Mouse (Mus musculus): ENCODE results near the gene Slirp.

The Slirp gene

DNA sequence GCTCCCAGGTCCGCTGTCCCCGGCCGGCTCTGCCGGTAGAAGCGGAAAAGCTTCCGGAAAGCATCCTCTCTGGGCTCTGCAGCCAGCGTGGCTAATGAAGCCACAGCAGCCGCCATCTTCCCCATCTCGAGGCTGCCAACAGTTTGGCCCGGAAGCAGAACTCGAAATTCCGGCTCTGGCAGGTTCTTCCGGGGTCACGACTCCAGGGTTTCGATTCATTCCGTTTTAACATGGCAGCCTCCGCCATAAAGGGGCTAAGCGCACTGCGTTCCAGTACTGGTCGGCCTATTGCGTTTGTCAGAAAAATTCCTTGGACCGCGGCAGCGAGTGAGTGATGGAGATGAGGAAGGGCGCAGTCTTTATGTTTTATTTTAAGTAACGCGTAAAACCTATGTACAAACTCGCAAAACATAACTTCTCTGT lies at the start of gene Slirp, which contains the start of gene Alkbh1:
Gene Slirp (plus strand): TSS at position 197 of the 423 bp plus-strand sequence.
Gene Alkbh1 (minus strand): TSS at position 318 of the 423 bp plus-strand sequence.
- peak; percentile 94 for DNase-seq (ENCODE audit: low read depth, low spot score)

DNA sequence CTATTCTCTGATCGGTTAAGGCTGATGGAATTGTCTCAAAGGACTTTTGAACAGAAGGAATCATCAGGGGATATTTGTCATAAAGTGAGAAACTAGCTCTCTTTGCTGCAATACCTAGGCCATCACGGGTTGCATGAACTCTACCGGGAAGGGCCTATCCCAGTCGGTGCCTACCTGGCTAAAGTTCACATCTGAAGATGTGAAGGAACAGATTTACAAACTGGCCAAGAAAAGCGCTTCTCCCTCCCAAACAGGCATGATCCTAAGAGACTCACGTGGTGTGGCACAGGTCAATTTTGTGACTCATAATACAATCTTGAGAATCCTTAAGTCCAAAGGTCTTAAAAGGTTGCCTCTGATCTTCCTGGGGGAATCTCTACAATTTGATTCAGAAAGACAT lies 49.4 kb upstream of the Slirp start:
- DNase-seq (ENCODE audit: low read depth, low spot score), result no peak

DNA sequence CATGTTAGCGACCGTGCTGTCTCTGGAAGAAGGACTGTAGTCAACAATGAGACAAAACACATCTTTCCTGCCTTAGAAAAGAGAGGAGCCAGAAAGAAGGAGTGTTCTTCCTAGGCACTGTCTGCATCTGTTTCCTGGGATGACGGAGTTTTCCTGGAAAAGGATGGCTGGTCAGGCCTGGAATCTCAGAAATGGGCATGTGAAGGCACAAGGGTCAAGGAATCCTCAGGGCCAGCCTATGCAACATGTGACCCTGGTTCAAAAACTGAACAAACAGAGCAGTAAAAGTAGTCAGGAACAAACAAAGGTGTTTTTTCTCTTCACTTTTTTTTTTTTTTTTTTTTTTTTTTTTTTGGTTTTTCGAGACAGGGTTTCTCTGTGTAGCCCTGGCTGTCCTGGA lies 46.6 kb upstream of the Slirp start:
- no peak for DNase-seq (ENCODE audit: low read depth, low spot score)

DNA sequence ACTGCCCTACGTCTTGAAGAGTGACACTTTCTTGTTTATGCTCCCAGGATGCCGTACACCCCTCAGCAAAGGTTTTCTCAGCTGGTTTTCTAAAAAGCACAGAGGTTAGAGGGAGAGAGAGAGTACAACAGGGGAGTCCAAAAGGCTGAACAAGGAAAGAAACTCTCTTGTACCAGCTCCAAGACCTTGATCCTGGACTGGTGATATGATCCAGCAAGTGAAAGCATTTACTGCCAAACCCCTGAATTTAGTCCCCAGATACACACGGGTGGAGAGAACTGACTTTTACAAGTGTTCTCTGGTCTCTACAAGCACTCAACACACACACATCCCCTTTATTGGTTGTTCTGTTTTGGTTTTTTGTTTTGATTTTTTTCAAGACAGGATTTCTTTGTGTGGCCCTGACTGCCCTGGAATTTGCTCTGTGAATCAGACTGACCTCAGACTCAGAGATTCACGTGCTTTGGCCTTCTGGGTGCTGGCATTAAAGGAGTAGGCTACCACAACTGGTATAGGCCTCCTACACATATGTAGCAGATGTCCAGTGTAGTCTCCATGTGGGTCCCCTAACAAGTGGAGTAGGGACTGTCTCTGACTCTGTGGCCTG lies 45.8 kb upstream of the Slirp start:
- DNase-seq (ENCODE audit: low read depth, low spot score), result no peak

DNA sequence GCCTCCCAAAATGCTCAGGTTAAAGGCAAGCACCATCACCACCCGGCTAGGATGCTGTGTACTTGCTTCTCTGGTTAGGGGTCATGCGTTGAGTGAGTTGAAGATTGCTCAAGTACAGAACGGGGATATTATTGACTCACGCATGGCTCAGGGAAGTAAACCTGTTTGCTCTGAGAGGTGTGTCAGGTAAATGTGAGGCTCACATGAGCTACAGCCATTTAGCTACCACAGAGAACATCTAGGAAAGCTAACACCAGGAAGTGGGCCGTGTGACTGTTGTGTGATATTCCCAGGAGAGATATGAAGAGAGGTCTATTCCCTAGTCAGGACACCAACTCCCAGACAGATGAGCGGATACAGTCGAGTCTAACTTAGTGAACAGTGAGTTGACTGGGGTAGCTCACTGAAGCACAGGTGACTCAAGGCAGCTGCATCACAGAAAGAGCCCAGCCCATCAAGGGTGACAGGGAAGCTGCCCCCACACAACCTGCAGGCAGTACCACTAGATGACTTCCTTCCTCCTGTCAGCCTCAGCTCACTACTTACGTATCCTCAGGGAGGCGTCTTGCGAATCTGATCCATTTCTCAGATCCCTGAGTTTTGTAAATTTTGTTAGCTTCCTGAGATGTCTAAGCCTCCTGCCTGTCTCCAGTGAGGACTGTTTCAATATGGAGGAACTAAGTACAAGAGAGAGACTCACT lies 44.4 kb upstream of the Slirp start:
- no peak for DNase-seq (ENCODE audit: low read depth, low spot score)

DNA sequence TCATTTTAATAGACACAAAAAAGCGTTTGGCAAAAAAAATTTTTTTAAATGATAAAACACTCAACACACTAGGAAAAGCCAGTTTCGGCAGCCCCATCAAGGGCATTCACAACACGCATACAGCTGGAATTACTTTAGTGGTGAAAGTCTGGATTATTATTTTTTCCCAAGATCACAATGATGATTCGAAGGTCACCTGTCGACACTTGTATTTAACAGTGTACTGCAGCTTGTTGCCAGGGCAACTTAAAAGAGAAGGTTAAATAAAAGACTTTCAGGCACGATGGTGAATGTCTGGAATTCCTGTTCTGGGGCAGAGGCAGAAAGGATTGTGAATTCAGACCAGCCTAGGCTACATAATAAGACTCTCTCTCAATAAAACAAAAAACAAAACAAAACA lies 41.8 kb upstream of the Slirp start:
- peak; percentile 60 for DNase-seq (ENCODE audit: low read depth, low spot score)

DNA sequence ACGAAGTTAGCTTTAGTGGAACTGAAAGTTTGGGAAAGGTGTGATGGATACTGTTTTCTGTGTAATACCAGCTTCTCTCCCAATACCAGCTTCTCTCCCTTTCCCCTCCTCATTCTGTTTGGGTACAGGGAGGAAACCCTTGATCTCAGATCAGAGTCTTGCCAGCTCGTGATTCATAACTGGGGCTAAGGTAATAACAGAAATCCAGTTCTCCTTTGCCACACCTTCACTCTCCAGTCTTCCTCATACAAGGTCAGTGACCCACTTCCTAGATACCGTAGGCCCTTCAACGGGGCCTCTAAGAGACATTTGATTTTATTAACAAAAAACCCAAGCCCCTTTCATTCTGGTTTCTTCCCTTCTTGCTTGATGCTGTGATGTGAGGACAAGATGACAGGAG lies 38.5 kb upstream of the Slirp start:
- no peak for DNase-seq (ENCODE audit: low read depth, low spot score)

DNA sequence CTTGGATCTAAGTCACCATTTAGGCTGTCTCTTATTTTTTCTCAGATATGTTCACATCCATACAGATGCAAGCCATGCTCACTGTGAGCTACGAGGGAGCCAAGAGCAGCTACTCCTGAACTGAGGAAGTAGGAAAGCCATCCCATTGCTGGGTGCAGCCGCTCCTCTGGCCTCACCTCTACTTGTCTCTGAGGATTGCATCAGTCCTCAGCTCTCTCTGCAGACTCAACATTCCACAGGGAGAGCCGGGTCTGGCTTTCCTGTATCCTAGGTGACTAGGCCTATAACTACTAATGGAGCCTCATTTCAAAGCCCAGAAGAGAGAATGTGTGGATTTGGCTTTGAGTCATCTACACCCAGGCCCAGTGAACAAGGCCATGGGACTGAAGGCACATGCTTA lies 38.0 kb upstream of the Slirp start:
- DNase-seq (ENCODE audit: low read depth, low spot score), result no peak

DNA sequence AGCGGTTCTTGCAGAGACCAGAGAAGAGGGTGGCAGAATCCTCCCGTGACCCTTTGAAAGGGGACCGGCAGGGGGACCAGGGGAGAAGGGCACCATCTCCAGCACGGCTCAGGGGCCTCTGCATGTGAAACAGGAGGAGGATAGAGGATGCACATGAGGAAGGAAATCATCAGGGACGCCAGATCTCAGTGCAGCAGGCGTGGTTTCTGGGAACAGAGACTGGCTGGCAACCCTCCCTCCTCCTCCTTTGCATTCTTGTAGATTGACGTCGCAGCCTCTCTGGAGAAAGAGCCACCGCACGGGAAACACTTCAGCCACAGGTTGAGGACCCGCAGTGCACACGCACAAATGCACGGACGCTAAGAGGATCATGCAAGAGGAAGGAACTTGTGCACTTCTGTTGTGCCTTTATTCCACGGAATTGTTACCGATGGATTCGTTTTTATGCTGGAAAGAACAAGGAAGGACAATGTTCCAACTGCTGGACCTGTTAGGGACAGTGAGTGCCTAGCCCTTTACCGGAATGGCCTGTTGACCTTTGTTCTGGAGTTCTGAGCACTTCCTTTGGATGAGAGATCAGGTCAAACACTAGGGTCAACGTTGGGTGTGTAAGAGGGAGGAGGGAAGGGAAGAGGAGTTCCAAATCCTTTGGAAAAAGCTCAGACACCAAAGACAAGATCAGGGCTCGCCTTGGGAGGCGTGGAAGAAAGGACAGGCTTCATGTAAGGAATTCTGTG lies 35.7 kb upstream of the Slirp start:
- no peak for DNase-seq (ENCODE audit: low read depth, low spot score)

DNA sequence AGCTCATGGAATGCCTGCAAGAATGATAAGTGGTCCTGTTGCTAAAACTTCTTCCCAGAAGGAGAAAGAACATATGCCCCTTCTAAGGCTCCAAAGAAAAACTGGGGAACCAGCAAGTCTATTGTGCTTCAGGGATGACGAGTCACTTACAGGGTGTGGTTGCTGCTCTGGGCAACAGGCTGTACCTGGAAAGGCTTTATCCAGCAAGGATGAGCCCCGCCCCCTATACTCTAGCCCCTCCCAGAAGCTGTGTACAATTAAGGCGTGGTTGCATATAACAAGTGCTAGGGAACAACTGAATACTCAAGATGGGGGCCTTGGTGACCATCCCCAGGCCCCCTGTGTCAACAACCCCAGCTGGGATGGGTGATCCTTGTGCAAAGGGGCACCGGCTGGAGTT lies 34.6 kb upstream of the Slirp start:
- no peak for DNase-seq (ENCODE audit: low read depth, low spot score)

DNA sequence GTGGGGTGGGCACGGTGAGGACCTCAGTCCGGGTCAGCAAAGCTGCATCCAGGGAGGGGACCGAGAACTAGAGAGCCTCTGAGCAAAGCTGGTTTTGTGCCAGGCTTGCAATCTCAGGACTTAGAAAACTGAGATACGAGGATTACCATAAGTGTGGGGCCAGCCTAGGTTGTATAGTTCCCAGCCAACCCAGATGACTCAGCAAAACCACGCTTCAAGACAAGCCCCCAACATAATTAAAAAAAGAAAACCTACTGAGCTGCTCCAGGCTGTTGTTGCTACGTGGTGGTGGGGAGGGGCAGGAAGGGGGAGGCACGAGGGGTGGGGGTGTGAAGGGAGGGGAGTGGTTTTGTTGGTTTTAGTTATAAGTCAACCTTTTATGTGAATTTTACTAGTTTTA lies 32.7 kb upstream of the Slirp start:
- DNase-seq (ENCODE audit: low read depth, low spot score), result no peak

DNA sequence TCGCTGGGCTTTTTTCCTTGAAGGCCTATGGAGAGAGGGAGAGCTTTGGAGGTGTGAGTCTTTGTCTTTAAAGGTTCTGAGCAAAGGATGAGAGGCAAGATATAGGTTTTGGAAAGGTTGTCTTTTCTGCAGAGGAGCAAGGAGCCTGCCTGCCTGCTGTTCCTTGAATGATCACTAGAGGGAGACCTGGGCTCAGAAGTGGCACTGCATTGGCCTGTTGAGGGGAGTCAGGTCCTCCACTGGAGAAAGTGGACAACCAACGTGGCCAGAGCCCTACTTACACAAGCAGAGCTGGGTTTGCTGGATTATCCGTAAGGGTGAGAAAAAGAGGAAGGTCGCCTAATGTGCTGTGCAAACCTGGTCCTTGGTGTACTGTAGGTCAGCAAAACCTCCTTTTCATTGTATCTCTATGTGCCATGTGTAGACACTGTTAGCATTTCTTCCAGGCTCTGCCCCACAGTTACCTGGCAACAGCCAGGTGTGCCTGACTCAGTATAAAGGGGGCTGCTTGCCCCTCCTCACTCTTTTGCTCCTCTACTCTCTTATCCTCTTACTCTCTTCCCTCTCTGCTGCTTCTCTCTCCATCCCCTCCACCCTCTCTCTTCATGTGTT lies 30.4 kb upstream of the Slirp start:
- DNase-seq (ENCODE audit: low read depth, low spot score), result peak; percentile 61

DNA sequence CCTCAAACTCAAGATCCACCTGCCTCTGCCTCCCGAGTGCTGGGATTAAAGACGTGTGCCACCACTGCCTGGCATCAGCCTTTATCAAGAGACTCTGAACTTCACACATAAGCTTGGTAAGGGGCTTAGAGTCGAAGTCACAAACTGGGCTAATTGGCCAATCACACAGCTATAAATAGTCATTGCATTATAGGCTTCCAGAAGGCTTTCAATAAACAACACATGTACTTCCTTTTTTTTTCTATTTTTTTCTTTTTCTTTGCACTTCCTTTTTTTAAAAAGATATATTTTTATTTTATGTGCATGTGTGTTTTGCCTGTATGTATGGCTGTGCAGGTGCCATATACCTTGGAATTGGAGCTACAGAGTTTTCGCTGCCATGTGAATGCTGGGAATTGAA lies 28.3 kb upstream of the Slirp start:
- DNase-seq (ENCODE audit: low read depth, low spot score), result no peak

DNA sequence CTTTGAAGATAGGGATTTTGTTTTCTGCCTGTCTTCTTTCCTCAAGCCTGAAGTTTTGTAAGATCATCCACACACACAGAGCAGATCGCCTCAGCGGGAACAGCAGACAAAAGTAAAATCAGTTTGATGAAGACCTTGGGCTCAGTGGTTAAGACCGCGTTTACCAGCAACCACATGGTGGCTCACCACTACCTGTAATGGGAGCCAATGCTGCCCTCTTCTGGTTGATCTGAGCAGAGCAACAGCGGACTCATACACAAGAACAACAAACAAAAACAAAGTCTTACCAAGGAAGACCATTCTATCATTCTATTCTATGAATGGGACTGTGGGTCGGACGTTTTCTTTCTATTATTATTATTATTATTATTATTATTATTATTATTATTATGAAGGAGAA lies 27.0 kb upstream of the Slirp start:
- peak; percentile 68 for DNase-seq (ENCODE audit: low read depth, low spot score)

DNA sequence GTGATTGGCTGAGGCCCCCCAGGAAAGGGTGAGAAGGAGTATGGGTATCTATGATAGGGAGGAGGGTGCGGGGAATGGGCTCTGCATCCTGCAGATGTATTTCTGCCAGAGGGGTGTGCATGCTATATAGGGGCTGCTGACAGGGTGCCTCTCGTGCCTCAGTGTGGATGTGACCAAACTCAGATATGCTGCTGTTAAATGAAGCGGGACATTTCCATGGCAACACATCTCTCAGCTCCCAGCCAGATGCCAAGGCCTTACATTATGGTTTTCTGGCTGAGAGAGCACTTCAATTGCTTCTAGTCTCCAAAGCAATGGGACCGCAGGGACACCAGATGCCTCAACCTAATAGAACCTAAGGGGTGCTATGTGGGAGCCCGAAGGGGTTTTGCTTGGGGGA lies 24.8 kb upstream of the Slirp start:
- no peak for DNase-seq (ENCODE audit: low read depth, low spot score)

DNA sequence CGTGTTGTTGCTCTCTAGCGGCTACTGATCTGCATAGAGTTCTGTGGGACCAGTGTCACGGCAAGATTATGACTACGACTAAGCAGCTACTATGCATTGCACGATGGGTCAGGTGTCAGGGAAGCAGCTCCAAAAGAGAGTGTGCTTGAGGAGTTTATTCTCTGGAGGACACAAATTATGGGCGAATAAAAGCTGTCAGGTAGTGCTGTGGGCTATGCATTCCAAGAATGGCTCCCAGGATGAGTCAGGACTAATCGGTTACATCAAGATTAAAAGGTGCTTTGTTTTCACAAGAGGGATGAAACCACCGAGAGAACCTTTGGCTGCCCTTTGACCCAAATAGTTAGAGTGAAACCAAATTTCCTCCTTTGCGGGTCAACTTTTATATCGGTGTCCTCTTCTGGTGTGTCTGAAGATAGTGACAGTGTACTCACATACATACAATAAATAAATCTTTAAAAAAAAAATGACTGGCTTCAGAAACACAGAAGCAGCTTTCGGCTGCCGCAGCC lies 23.7 kb upstream of the Slirp start:
- no peak for DNase-seq (ENCODE audit: low read depth, low spot score)

DNA sequence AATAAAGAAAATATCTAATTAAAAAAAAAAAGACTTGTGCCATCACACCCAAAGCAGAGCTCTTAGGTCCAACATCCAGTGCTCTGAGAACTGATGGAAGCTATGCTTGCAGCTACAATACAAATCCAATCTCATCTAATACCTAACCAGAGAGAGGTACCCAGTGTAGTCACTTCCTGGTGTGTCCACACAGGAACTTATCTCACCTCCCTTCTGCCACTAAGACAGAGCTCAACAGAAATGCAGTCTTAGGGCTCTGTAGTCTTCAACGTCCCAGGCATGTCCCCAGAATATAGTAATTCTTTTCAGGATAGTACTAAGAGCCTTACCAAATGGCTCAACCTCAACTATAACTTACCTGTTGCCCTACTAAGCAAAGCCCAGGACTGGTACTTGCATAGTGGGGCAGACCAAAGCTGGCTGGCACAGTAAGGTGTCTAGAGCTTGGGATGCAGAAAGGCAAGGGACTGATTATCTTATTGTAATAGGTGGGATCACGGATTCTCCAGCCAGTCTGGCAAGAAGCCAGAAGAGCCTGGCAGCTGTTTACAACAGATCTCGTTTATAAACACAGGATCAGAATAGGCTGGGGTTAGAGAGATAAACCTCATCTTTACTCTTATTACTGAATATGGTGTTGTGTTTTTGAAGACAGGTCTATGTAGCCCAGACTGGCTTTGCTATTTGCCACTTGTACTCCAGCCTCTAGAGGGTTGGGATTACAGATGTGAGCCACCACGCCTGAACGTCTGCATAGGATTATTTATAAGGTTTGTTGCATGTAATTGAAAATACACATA lies 21.8 kb upstream of the Slirp start:
- no peak for DNase-seq (ENCODE audit: low read depth, low spot score)

DNA sequence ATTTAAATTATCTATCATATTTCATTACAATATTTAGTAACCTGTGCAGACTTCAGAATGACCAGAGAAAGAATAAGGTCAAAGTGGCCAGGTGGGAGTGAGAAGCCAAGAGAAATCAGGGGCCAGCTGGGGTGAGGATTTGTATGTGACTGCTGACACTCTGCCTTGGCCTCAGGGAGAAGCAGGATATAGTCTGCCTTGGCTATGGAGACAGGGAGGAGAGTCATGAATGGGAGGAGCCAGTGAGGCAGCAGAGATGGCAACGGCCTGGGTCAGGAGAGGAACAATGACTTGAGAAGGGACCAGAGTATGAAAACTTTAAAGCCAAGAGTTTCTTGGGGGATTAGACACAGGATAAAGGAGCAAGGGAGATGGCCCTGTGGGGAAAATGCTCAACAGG lies 20.0 kb upstream of the Slirp start:
- DNase-seq (ENCODE audit: low read depth, low spot score), result no peak

DNA sequence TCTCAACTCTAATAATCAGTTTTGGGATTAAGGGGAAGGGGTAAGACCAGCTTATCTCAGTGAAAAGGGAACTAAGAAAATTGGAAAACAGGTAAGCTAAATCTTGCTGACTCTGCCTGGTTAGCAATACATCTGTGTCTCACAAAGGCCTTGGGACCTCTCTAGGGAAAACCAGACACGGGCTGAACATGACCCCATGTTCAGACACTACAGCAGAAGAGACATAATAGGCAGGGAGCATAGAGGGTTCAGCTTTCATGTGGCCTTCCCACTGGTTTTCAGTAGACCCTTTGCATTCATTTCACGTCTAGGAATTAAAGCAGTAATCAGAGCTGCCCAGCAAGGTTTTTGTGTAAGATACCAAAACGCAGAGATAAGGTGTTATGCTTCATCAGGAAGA lies 19.2 kb upstream of the Slirp start:
- no peak for DNase-seq (ENCODE audit: low read depth, low spot score)

DNA sequence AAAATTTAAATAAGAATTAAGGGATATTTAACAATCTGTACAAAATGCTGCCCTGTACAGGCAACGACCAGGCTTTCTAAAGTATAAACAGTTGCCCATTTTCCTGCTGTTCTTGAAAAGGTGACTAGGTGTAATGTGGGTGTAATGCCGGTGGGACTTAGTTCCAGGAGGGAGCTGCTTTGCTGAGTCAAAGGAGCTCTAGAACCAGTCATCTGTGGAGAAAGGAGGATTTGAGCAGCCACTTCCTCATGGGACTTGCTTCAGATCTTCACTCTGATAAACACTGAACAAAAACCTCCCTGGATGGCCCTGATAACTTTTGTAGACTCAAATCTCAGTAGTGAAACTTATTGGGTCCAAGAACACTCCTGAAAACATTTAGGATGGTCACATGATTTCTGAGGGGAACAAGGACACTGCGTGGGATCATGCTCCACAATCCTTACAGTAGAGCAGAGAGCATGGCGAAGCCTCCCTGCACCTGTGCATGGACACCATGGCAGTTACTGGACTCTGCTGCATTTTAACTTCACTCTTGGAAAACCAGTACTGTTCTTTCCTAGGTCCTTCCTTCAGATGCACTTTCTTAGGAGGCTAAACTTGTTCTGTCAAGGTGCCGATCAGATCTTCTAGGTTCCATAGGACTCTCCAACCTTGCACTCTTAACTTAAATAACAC lies 17.2 kb upstream of the Slirp start:
- no peak for DNase-seq (ENCODE audit: low read depth, low spot score)

DNA sequence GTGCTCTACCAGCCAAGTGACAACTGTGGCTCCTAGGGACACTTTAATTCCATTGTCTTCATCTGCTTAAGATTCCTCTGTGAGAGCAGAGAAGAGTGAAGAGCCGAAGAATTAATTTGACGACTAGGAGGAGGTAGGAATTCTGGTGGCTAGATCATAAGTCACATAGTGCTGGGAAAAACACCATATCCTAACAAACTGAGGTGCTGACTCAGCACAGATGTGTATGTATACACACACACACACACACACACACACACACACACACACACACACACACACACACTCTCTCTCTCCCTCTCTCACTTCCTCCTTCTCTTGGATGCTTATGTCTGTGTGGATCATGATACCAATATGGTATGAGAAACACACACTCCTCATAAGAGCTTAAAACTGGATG lies 15.4 kb upstream of the Slirp start:
- DNase-seq (ENCODE audit: low read depth, low spot score), result no peak

Data from forelimb bud, embryonic 11.5 days (tissue).